Mouse (Mus musculus): ENCODE measurements around the gene Fra10ac1.

GRCm38 (mm10) chr19:38143540-38144271, 80.2 kb downstream of the Fra10ac1 start:
- TF ChIP-seq ZNF384 (IDR thresholded peaks at IDR 0.05; ENCODE audit: low read depth, low read length): no peak
- TF ChIP-seq MAFK (IDR thresholded peaks at IDR 0.05; ENCODE audit: insufficient read depth, low read depth, low read length): no peak
- TF ChIP-seq ZC3H11A (IDR thresholded peaks at IDR 0.05; ENCODE audit: borderline replicate concordance, low read depth, low read length): no peak
- TF ChIP-seq HCFC1 (IDR thresholded peaks at IDR 0.05; ENCODE audit: borderline replicate concordance, insufficient read depth, low read length): no peak
